Mouse (Mus musculus): ENCODE data around the gene Myo1d.

- no peak for TF ChIP-seq CTCF (IDR thresholded peaks at IDR 0.05; ENCODE audit: extremely low read depth, insufficient read depth, low read length)
- no peak for TF ChIP-seq POLR2A (IDR thresholded peaks at IDR 0.05; ENCODE audit: extremely low read depth, insufficient read depth, low read length)
Measured at GRCm38 (mm10) chr11:80518421-80519367, 261.1 kb downstream of the Myo1d start.
